Mouse (Mus musculus) heart, postnatal 4 days (tissue): ENCODE measurements at regions not wholly inside any gene's neighbourhood (a gene's known extent, or its start where the extent isn't known, plus 50 kb on each side); places are given as distances from the start of the nearest gene placed in this dataset.

Source experiments
- DNase-seq: peaks from one replicate; pipeline ENCODE4 v3.0.0; 2021

DNA sequence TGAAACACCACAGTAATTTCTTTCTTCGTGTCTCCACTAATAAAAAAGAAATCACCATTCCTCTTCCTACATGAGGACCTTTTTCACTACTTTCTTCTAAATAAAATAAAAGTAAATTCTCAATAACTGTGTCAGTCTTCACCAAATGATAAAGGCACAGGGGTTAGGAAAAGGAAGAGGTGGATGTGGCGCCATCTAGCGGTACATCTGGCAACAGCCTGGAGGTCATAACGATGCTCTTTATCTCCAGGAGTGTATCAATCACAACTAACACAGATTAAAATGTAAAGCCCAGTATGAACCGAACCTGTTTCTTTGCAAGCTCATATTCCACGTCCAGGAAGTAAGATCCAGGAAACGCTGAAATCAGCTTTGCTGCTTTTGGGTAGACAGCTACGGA, 793.0 kb downstream of the Gm7489 start:
- peak; percentile 6 for DNase-seq
